Mouse (Mus musculus): ENCODE measurements around the gene 6430550D23Rik.

DNA sequence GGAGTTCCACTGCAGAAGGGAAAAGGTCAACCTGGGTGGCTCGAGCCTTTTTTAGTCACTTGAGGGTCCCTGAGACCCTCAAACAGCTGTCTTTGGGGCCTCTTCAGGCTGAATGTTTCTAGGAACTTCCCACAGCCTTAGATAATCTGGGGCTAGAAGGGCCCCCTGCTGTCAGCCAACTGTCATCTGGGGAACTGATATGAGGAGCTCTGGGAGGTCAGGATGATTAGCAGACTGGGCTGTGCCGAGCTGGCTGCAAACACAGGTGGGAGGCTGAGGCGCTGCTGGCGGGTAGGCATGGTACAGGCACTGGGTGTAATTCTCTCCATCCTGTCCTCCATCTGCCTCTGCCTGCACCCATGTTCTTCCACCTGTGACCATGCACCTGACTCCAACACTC is 18.7 kb downstream of the 6430550D23Rik start:
- no peak for TF ChIP-seq CTCF (IDR thresholded peaks at IDR 0.05; ENCODE audit: extremely low read depth, insufficient read depth, insufficient read length, insufficient replicate concordance)
- TF ChIP-seq POLR2A (IDR thresholded peaks at IDR 0.05; ENCODE audit: low read depth, low read length) = no peak

Data from spleen, adult 2 months (tissue).